Mouse (Mus musculus) layer of hippocampus, adult 11-12 months (tissue): ENCODE results near the gene Arhgef17.

Experiments used
- DNase-seq: peaks from one replicate; pipeline ENCODE4 v3.0.0; 2022; ENCODE audit warnings: low spot score

Arhgef17 gene

DNA sequence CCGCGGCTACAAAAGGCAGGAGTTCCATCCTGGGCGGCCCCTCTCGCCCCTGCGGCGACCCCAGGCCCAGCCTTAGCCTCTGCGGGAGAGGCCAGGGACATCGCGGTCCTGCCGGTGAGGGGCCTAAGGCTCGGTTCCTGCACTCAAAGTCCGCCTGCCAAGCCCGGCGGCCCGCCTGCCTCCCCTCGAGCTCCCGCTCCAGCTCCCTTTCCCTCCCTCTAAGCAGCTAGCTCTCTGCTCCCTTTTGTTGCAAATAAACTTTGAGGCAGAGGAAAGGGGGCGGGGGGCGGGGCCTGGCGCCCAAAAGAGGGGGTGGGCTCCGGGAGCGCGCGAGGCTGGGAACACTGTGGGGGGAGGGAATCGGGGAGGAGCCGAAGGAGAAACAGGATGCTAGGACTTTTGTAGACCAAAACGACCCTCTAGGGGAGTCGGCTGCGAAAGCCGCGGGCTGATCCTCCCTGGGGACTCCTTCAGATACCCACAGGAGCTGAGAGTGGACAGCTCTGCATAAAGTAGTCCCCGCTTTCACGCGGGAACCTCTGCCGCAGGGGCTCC, at the start of gene Arhgef17:
Gene Arhgef17 (minus strand): TSS at position 182 of the 555 bp plus-strand sequence.
- DNase-seq: no peak

- no peak for DNase-seq
These were observed 47.3 kb upstream of the Arhgef17 start for GRCm38 (mm10) chr7:100979175-100979574.

DNA sequence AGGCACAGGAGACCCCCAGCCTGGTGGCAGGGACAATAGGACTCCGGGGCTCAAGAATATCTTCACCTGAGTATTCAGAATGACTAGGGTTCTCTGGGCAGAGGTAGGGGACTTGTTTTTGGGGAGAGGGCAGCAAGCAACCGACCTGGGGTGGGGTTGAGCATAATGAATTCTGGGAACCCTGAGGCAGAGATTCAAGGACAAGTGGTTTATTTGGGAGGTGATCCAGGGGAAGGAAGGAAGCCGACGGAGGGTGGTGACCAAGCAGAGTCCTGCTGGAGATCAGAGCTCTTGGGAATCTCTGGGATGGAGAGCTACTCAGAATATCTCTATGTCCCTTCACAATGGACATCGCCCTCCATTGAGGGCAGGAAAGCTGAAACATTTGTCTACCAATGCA, 46.3 kb upstream of the Arhgef17 start:
- DNase-seq: no peak

GRCm38 (mm10) chr7:100974135-100974903, 42.4 kb upstream of the Arhgef17 start, which contains the start of gene P2ry6:
Gene P2ry6 (minus strand): TSS chr7:100974649.
- DNase-seq: no peak

GRCm38 (mm10) chr7:100972875-100973274, 41.0 kb upstream of the Arhgef17 start:
- DNase-seq: no peak

- DNase-seq: no peak
These were observed 37.2 kb upstream of the Arhgef17 start for GRCm38 (mm10) chr7:100968874-100969659.

DNA sequence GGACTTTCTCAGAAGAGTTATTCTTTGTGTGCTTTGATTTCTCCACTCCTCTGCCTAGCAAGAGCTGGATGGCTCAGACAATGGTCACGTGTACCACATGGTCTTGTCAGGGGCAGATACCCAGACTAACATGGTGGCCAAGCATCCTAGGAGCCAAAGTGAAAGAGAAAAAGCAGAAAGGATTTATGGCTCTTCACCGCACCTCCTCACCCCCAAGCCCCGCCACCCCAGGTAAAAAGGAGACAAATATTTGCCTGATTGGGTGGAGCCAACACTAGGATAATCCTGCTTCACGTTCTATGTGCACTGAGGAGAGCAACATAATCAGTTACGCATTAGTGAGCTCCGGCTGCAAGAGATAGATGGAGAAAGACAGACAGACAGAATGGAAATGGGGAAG, 36.5 kb upstream of the Arhgef17 start:
- no peak for DNase-seq

- DNase-seq: no peak
These were observed 35.9 kb upstream of the Arhgef17 start for GRCm38 (mm10) chr7:100967850-100968249.

DNA sequence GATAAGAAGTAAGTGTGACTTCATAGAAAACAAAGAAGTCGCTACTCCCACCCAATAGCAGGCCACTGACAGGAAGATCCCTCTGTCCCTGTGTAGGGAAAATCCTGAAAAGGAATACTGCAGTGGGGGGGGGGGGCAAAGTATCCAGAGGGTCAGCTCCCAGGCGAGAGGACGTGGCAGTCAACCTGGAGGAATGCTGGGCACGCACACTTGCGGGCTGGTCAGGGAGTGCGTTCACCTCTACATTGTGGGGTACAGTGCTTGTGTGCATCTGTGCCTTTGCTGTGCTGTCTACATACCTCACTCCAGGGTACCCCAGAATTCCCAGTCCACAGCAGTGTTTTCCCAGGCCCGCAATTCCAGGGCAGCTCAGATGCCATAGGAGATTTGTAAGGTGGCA, 34.1 kb upstream of the Arhgef17 start:
- no peak for DNase-seq

DNA sequence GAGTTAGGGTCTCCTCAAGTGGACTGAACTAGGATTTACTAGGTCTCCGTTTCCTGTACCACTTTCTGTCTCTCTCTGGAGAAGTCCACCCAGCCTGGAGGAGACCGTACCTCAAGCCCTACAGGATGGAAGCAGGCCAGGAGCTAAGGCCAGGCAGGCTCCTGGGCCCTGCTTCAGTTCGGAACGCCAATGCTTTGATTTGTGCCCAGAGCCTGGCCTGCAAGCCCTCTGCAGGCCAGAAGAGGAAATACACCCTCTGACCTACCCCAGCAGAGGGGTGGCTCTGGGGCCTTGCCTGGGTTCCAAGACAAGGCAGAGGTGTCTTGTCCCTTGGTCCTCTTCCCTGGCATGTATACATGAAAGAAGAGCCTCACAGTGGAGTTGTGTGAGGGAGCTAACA, 33.2 kb upstream of the Arhgef17 start:
- no peak for DNase-seq

GRCm38 (mm10) chr7:100964242-100964641, 32.3 kb upstream of the Arhgef17 start:
- DNase-seq: peak; percentile 45

- no peak for DNase-seq
These were observed 31.5 kb upstream of the Arhgef17 start for GRCm38 (mm10) chr7:100963381-100963780.

GRCm38 (mm10) chr7:100961146-100961545, 29.2 kb upstream of the Arhgef17 start:
- no peak for DNase-seq

GRCm38 (mm10) chr7:100960462-100960861, 28.6 kb upstream of the Arhgef17 start:
- DNase-seq: no peak

- DNase-seq: no peak
These were observed 26.5 kb upstream of the Arhgef17 start for GRCm38 (mm10) chr7:100958426-100958825.

DNA sequence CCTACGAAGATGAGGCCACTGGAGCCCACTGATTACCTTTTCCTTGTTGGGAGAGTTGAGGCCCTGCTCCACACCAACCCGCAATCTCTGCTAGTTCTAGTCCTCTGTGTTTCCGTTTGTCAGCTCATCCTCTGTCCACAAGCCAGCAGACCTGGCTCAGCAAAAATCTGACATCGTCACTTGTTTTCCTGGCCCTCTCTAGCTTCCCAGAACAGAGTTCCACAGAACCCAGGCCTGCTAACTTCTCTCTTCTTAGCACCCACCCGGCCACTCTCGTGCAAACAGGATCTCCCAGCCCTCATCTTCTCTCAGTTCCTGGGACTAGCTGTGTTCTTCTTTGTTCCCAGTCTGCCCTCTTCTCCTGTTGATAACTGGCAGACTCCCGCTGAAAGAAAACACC, 20.8 kb upstream of the Arhgef17 start:
- DNase-seq: no peak

- DNase-seq: no peak
These were observed 20.0 kb upstream of the Arhgef17 start for GRCm38 (mm10) chr7:100951903-100952302.

- DNase-seq: peak; percentile 49
These were observed 18.6 kb upstream of the Arhgef17 start for GRCm38 (mm10) chr7:100950481-100951010.

DNA sequence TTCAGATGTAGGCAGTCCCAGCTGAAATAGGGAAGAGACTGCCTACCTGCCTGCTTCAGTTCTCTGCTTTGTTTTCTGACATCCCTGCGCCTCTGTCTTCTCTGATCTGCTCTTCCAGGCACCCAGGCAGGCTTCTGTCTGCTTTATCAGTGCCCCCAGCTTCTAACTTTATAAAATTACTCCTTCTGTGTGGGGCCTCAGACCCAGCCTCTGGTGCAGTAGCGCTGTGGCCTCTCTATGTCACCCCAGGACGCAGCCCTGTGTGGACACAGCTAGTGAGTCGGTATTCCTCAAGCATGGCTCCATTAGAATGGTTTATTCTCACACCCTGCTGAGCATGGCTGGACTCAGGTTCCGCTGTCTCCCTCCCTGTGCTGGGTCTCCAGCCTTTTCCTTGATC, 18.1 kb upstream of the Arhgef17 start:
- DNase-seq: no peak

- no peak for DNase-seq
These were observed 12.8 kb upstream of the Arhgef17 start for GRCm38 (mm10) chr7:100944738-100945137.

DNA sequence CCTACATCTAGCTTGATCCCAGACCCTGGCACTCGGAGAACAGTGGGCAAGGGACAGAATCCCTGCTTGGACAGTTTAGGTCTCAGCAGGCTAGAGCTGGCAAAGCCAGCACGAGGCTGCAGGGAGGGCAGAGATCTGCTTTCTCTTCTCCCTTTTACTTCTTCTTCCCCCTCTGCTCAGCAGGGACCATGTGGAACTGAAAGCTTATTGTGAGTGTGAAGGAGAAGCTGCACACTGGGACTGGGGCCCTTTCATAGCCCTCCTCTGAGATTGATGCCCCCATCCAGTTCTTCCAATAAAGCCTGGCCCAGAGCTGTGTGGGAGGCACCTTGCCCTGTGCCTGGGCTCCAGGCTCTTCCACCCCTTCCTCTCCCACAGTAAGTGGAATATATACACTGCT, 12.4 kb upstream of the Arhgef17 start:
- peak; percentile 46 for DNase-seq

- DNase-seq: peak; percentile 75
These were observed 11.1 kb upstream of the Arhgef17 start for GRCm38 (mm10) chr7:100942789-100943615.
